Mouse (Mus musculus): ENCODE measurements around the gene Mllt3.

DNA sequence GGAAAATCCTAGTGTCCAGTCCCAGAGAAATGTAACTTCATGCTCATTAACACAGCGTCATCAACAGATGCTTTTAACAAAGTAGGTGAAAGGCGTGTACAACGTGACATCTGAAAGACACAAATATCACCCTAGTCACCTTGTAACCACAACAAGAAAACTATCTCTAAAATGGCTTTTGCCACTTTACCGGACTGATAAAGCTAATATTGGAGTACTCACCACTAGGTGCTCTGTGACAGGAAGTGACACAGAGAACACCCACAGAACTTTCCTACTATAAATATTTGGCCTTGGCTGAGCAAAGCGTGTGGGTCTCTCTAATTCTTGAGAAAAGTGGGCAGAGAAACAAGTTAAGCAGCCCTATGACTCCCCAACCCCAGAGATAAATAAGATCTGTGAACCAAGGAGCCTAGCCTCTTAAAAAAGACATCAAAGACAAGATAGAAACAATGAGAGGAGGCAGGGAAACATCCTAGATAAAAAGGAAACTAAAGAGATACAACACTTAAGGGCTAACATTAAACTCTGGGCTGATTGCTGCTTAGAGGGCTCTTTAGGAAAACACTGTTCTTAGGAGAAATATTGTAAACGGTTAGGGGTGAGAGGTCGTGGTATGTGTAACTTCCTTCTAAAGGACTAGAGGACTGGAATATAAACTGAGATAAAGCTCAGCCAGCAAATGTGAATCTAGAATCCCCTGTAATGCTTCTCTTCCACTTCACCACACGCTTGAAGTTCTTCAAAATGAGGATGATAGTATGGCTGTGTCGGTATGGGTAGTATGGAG is 29.8 kb downstream of the Mllt3 start:
- TF ChIP-seq POLR2A (IDR thresholded peaks at IDR 0.05; ENCODE audit: low read depth, low read length) (no peak), CTCF (IDR thresholded peaks at IDR 0.05; ENCODE audit: extremely low read depth, insufficient read depth, insufficient read length, insufficient replicate concordance) (no peak)
